Mouse (Mus musculus) ES-Bruce4 (cell line): Measurements from ENCODE around the gene Tmcc2. TPM values are rescaled to one million over a fixed set of nuclear protein-coding genes. Genes with fewer than 3 reads are reported as not detected.

Experiments
- H3K27ac ChIP-seq: 2 replicates; pipeline ENCODE4 v1.5.1; 2012; ENCODE audit warnings: low read length, inconsistent platforms; ENCODE audit not compliant: insufficient read depth
- H3K27me3 ChIP-seq: 2 replicates; pipeline ENCODE4 v1.6.1; 2012; ENCODE audit warnings: mild to moderate bottlenecking, low read length, inconsistent platforms; ENCODE audit not compliant: control insufficient read depth, poor library complexity, insufficient read depth, severe bottlenecking
- H3K36me3 ChIP-seq: 2 replicates; pipeline ENCODE4 v1.6.1; 2012; ENCODE audit warnings: inconsistent platforms, mild to moderate bottlenecking, low read length, moderate library complexity; ENCODE audit not compliant: control insufficient read depth, poor library complexity, insufficient read depth, severe bottlenecking
- H3K4me1 ChIP-seq: one replicate; pipeline ENCODE4 v1.8.1; 2011; ENCODE audit warnings: low read length; ENCODE audit not compliant: control insufficient read depth, insufficient read depth
- H3K4me3 ChIP-seq: 2 replicates; pipeline ENCODE4 v1.5.1; 2011; ENCODE audit warnings: low read depth, mild to moderate bottlenecking, low read length
- H3K9ac ChIP-seq: 2 replicates; pipeline ENCODE4 v1.6.1; 2012; ENCODE audit warnings: low read depth, mild to moderate bottlenecking, inconsistent platforms; ENCODE audit not compliant: poor library complexity, severe bottlenecking
- H3K9me3 ChIP-seq: replicated peaks from 2 replicates; pipeline ENCODE4 v1.6.1; 2012; ENCODE audit warnings: mild to moderate bottlenecking, low read length, inconsistent platforms; ENCODE audit not compliant: control insufficient read depth, poor library complexity, insufficient read depth, severe bottlenecking
- CTCF ChIP-seq: IDR thresholded peaks from one replicate; pipeline ENCODE4 v1.8.1; 2011; ENCODE audit warnings: low read depth, low read length
- EP300 ChIP-seq: IDR thresholded peaks from 2 replicates; pipeline ENCODE4 v1.6.1; 2011; ENCODE audit warnings: low read depth, low read length; ENCODE audit not compliant: insufficient read depth
- POLR2A ChIP-seq: IDR thresholded peaks from one replicate; pipeline ENCODE4 v1.8.1; 2011; ENCODE audit warnings: low read length; ENCODE audit not compliant: insufficient read depth
- polyA plus RNA-seq: library from polyadenylated mRNA; stranded (reverse); fragments of >200 nt; gene quantifications from 2 replicates; pipeline ENCODE4 v1.2.4, GENCODE M21; 2011; ENCODE audit warnings: low read depth; ENCODE audit not compliant: missing spikeins, insufficient read depth, insufficient read length

Gene Tmcc2
- polyA plus RNA-seq, 1 experiment: 11.1 TPM

DNA sequence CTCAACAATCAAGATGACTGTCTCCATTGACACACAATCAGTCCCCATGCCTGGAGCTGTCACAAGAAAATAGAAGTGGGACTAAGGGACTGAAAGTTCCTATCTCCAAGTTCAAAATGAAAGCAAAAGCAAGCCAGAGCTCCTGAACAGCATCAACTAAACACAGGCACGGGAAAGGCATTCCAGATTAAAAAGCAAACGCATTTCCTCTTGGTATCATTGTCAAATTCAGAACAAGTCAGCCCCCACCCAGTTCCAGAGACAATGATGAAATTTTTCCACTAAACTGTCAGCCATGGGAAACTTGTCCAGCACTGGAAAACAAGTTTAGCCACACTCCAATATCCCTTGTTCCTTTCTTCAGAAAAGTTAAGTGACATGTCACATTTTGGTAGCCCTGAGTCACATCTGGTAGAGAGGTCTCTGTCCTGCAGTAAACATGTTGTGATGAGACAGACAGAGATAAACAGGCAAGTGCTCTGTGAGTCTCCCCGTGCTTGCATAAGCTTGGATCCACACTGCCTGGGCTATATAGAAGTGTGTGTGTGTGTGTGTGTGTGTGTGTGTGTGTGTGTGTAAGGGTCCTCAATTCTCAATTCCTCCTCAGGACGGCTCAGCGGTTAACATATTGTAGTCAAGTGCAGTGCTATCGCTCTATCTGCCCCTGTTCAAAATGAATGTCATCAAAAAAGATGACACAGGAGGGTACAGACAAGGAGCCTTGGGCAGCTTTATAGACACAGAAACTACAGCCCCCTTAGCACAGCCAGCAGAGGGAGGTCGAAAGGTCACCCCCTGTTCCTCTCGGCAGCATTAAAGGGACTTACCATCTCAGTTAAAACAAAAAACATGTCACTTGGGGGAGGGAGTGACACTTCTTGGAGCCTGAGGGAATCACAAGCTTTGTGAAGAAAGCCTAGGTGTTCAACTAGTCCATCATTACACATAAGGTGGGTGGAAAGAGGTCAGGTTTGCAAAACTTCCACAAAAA, 2.0 kb downstream of the Tmcc2 start:
- no peak overlapping the region for H3K27ac ChIP-seq
- H3K4me1 ChIP-seq: no peaks in the 10 kb centered on the region
- TF ChIP-seq EP300: no peak
- no peak for TF ChIP-seq CTCF
- no peak for TF ChIP-seq POLR2A
- H3K36me3 ChIP-seq: no peaks in the 10 kb centered on the region
- H3K9ac ChIP-seq: no peak overlapping the region
- H3K9me3 ChIP-seq: no peaks in the 10 kb centered on the region
- no peaks in the 10 kb centered on the region for H3K27me3 ChIP-seq
- no peak overlapping the region for H3K4me3 ChIP-seq

DNA sequence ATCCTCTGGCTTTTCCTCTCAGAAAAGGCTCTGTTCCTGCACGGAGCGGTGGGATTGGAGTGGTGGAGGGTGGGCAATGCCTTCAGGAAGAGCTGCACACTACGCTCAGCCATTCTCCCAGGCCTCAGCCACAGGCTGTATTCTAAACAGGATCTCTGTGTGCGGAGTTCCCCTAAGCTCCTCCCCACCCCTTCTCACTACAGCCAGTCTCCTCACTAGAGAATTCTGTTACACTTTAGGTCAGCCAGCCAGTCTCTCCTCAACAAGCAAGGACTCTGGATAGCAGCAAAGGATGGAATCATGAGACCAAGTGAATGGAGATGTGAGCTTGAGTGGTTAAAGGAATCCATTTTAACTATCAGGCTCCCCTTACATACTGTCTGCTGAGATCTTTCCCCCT, 3.1 kb downstream of the Tmcc2 start:
- Histone ChIP-seq H3K4me3 (no peak overlapping the region), H3K4me1 (no peaks in the 10 kb centered on the region), H3K27ac (no peak overlapping the region)

DNA sequence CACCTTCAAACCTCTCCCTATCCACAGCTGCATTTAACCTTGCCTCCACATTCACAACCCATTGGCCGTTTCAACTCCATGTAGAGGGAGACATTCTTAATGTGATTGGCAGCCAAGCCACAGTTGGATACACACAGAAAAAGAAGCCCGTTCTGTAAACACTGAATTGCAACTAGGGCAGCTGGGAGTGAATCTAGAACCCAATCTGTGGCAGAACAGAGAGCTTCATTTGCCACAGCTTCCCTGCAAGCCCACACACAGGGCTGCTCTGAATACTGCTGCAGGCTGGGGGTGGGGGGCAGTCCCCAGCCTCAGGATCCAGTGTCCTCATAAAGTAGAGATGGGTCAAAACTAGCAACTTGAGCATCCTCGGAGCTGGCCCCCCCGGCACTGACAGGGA, 4.8 kb downstream of the Tmcc2 start:
- no peak overlapping the region for H3K27ac ChIP-seq
- H3K4me3 ChIP-seq: no peak overlapping the region
- no peak overlapping the region for H3K9ac ChIP-seq
- H3K36me3 ChIP-seq: no peaks in the 10 kb centered on the region
- TF ChIP-seq CTCF (no peak), POLR2A (no peak), EP300 (no peak)
- H3K4me1 ChIP-seq: no peaks in the 10 kb centered on the region
- H3K27me3 ChIP-seq: no peaks in the 10 kb centered on the region
- no peaks in the 10 kb centered on the region for H3K9me3 ChIP-seq

More for the DNA sequence above, 3.1 kb downstream of the Tmcc2 start:
- Histone ChIP-seq H3K9ac (no peak overlapping the region), H3K36me3 (no peaks in the 10 kb centered on the region), H3K27me3 (no peaks in the 10 kb centered on the region), H3K9me3 (no peaks in the 10 kb centered on the region)
- no peak for TF ChIP-seq CTCF
- TF ChIP-seq EP300: no peak
- TF ChIP-seq POLR2A: no peak

DNA sequence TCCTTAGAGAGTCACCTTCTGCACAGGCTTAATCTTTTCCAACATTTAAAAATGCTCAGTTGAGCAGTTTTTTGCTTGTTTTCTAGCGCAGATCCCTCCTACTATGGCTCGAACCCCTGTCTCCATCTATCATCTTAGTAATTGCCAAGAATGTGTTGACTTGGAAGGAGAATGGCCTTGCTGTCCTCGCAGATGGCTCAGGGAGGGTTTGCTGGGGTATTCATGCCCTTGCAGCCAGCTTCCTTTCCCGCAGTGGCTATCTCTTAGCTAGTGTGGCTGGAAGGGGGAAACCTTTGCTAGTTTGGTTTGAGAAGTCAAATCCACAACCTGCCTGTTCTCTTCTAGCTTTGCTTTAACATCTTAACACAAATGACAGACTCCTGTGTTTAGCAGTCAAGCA, 5.4 kb downstream of the Tmcc2 start:
- no peak overlapping the region for H3K4me3 ChIP-seq
- H3K27me3 ChIP-seq: no peaks in the 10 kb centered on the region
- H3K4me1 ChIP-seq: no peaks in the 10 kb centered on the region
- TF ChIP-seq EP300 (no peak), POLR2A (no peak), CTCF (no peak)
- no peak overlapping the region for H3K27ac ChIP-seq
- H3K9me3 ChIP-seq: no peaks in the 10 kb centered on the region
- H3K36me3 ChIP-seq: no peaks in the 10 kb centered on the region
- H3K9ac ChIP-seq: no peak overlapping the region

DNA sequence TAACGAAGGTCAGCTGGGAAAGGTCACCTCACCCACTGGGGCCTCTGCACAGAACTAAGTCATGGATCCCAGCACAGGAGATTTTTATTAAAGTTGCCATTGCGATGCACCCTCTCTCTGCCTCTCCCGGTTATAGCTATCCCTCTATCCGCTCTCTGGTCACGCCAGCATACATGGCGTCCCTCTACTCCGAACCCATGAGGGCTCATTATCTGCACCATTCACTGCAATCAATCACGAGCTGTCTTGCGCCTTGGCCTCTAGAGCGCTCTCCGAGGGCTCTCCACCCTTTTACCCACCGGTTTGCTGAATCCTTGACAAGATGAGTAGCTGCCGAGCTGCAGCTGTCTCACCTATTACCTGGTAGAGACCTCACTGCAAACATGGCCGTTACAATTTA, 5.8 kb downstream of the Tmcc2 start:
- Histone ChIP-seq H3K4me3 (no peak overlapping the region), H3K27me3 (no peaks in the 10 kb centered on the region), H3K4me1 (no peaks in the 10 kb centered on the region), H3K9me3 (no peaks in the 10 kb centered on the region), H3K27ac (no peak overlapping the region), H3K9ac (no peak overlapping the region), H3K36me3 (no peaks in the 10 kb centered on the region)
- TF ChIP-seq CTCF (no peak), EP300 (no peak), POLR2A (no peak)

DNA sequence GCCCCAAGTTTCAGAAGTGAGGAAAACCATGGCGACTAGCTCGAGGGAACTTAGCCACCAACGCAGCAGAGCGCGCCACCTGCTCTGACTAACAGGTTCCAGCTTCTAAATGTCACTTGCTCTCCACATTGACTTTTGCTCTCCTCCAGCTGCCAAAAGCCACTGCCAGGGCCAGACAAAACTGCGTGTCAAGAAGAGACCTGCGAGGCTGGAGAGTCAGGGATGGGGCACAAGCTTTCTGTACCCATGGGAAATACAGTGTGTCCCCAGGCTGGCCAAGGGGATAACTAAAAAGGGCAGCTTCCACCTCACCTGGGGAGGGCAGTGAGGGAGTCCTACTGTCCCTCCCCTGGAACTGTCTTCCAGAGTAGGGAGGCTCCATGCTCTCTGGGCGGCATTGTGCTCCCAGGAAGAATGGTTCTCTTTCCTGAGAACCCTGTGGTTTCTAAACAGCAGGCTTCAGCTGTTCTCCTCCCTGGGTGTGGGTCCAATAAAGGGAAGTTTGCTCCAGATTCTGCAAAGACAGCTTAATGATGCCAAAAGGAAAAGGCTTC, 7.0 kb downstream of the Tmcc2 start:
- H3K27me3 ChIP-seq: no peaks in the 10 kb centered on the region
- no peak overlapping the region for H3K4me3 ChIP-seq
- H3K9me3 ChIP-seq: no peaks in the 10 kb centered on the region
- H3K36me3 ChIP-seq: no peaks in the 10 kb centered on the region
- H3K9ac ChIP-seq: no peak overlapping the region
- TF ChIP-seq POLR2A: no peak
- TF ChIP-seq CTCF: no peak
- TF ChIP-seq EP300: no peak
- H3K4me1 ChIP-seq: no peaks in the 10 kb centered on the region
- H3K27ac ChIP-seq: no peak overlapping the region
